Mouse (Mus musculus): ENCODE measurements around the gene Slc2a5.

DNA sequence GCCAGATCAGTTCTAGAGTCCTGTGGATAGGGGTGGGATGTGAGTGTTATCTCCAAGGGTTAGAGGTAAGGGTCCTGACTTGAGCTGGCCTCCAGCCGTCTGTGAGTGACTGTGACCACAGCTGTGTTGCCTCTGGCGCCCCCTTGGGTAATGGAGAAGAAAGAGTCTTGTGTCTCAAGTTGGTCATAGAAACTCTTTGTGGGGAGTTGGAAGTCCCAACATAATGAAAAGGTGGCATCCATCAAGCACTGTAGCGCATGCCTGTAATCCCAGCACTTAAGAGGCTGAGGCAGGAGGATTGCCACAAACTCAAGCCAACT lies 26.5 kb upstream of the Slc2a5 start:
- TF ChIP-seq POLR2A (IDR thresholded peaks at IDR 0.05; ENCODE audit: borderline replicate concordance, insufficient read depth, low read length) (no peak), CTCF (IDR thresholded peaks at IDR 0.05; ENCODE audit: borderline replicate concordance, insufficient read depth, low read depth, low read length) (no peak)
